In genomic region chr4:114997051-114997450, GRCm38 (mm10) we compare ENCODE assay signal across 8 mouse cellular contexts. TPM values are rescaled to one million over a fixed set of nuclear protein-coding genes. Genes with fewer than 3 reads are reported as not detected.
DNase-seq lines count a peak whose midpoint lies in the region; ATAC-seq and TF ChIP-seq lines count a peak whose summit lies in the region.

No protein-coding gene starts in this region.

- no peak for TF ChIP-seq EP300 in liver, embryonic 14.5 days (IDR thresholded peaks at IDR 0.05; ENCODE audit: low read depth)

- H3K27me3 ChIP-seq in hindbrain, embryonic 14.5 days (ENCODE audit: control insufficient read depth, insufficient read depth, low read length): no peaks in the 10 kb centered on the region
- H3K27me3 ChIP-seq in hindbrain, embryonic 10.5 days (ENCODE audit: insufficient read depth, poor library complexity, severe bottlenecking): peaks cover 6% of the 10 kb centered on the region; the same call in 1 of the 2 replicates
- no peaks in the 10 kb centered on the region for H3K27me3 ChIP-seq in liver, embryonic 14.5 days (ENCODE audit: control insufficient read depth, insufficient read depth, low read length)
- H3K27me3 ChIP-seq in intestine, embryonic 16.5 days (replicated peaks; ENCODE audit: control insufficient read depth, insufficient read depth, low read length): no peaks in the 10 kb centered on the region

- H3K4me1 ChIP-seq in hindbrain, embryonic 14.5 days (replicated peaks; ENCODE audit: control insufficient read depth, insufficient read depth, low read length): peaks cover 6% of the 10 kb centered on the region; the same call in 1 of the 2 replicates
- H3K4me1 ChIP-seq in hindbrain, embryonic 10.5 days (replicated peaks): peaks cover 20% of the 10 kb centered on the region
- H3K4me1 ChIP-seq in liver, embryonic 14.5 days (replicated peaks; ENCODE audit: control insufficient read depth in 2 of 2, insufficient read depth in 2 of 2, low read length in 1 of 2): peaks cover 9 to 15% of the 10 kb centered on the region in 2 experiments
- H3K4me1 ChIP-seq in intestine, embryonic 16.5 days (ENCODE audit: control insufficient read depth, insufficient read depth, low read length): peaks cover 10% of the 10 kb centered on the region

- H3K36me3 ChIP-seq in hindbrain, embryonic 14.5 days (replicated peaks; ENCODE audit: control insufficient read depth, insufficient read depth): no peaks in the 10 kb centered on the region
- H3K36me3 ChIP-seq in hindbrain, embryonic 10.5 days: no peaks in the 10 kb centered on the region
- H3K36me3 ChIP-seq in liver, embryonic 14.5 days (replicated peaks; ENCODE audit: control insufficient read depth, insufficient read depth, low read depth): no peaks in the 10 kb centered on the region
- no peaks in the 10 kb centered on the region for H3K36me3 ChIP-seq in intestine, embryonic 16.5 days (ENCODE audit: control insufficient read depth, insufficient read depth, low read length)

- no peak overlapping the region for H3K4me2 ChIP-seq in hindbrain, embryonic 14.5 days (replicated peaks)
- H3K4me2 ChIP-seq in liver, embryonic 14.5 days (ENCODE audit: low read depth): no peak overlapping the region
- H3K4me2 ChIP-seq in intestine, embryonic 16.5 days (ENCODE audit: low read depth, low read length): no peak overlapping the region

- no peaks in the 10 kb centered on the region for H3K9me3 ChIP-seq in hindbrain, embryonic 14.5 days (ENCODE audit: control insufficient read depth, low read length)
- no peaks in the 10 kb centered on the region for H3K9me3 ChIP-seq in hindbrain, embryonic 10.5 days
- H3K9me3 ChIP-seq in liver, embryonic 14.5 days (ENCODE audit: control insufficient read depth, low read length): no peaks in the 10 kb centered on the region
- no peaks in the 10 kb centered on the region for H3K9me3 ChIP-seq in intestine, embryonic 16.5 days (ENCODE audit: control insufficient read depth, low read length)

- no peak overlapping the region for H3K4me3 ChIP-seq in hindbrain, embryonic 14.5 days (replicated peaks; ENCODE audit: low read length)
- H3K4me3 ChIP-seq in hindbrain, embryonic 10.5 days: no peak overlapping the region
- no peak overlapping the region for H3K4me3 ChIP-seq in liver, embryonic 14.5 days (ENCODE audit: insufficient read depth in 1 of 2, low read depth in 2 of 2, low read length in 2 of 2)
- no peak overlapping the region for H3K4me3 ChIP-seq in intestine, embryonic 16.5 days (ENCODE audit: low read length)

- ATAC-seq in hindbrain, embryonic 14.5 days (ENCODE audit: low FRiP score): no peak
- no peak for ATAC-seq in liver, embryonic 14.5 days (ENCODE audit: insufficient read depth)
- ATAC-seq in intestine, embryonic 16.5 days: no peak

- TF ChIP-seq CTCF in liver, embryonic 14.5 days (IDR thresholded peaks at IDR 0.05; ENCODE audit: low read depth): peak; percentile 62

- WGBS in hindbrain, embryonic 14.5 days: 52% methylated on average over 3 of the region's 3 CpGs
- WGBS in hindbrain, embryonic 10.5 days: 52% methylated on average over 3 of the region's 3 CpGs
- WGBS in liver, embryonic 14.5 days (ENCODE audit: insufficient replicate concordance): 23% methylated on average over 3 of the region's 3 CpGs
- WGBS in intestine, embryonic 16.5 days: 58% methylated on average over 3 of the region's 3 CpGs

- no peak overlapping the region for H3K27ac ChIP-seq in hindbrain, embryonic 14.5 days
- no peak overlapping the region for H3K27ac ChIP-seq in hindbrain, embryonic 10.5 days
- no peak overlapping the region for H3K27ac ChIP-seq in liver, embryonic 14.5 days
- H3K27ac ChIP-seq in intestine, embryonic 16.5 days (ENCODE audit: low read length): no peak overlapping the region

- H3K9ac ChIP-seq in hindbrain, embryonic 14.5 days: no peak overlapping the region
- no peak overlapping the region for H3K9ac ChIP-seq in liver, embryonic 14.5 days (replicated peaks)
- H3K9ac ChIP-seq in intestine, embryonic 16.5 days (ENCODE audit: low read depth, low read length): no peak overlapping the region

- DNase-seq in hindbrain, embryonic 14.5 days (ENCODE audit: low spot score): peak; percentile 44
- DNase-seq in hindbrain, embryonic 10.5 days (ENCODE audit: low spot score): no peak
- DNase-seq in urinary bladder, postnatal 14 days (ENCODE audit: low spot score): peak; percentile 21
- DNase-seq in urinary bladder, adult 2 months (ENCODE audit: low spot score): no peak
- peak; percentile 48 for DNase-seq in c-Kit-positive CD71-negative TER-119-negative erythroid progenitor cells, embryonic 14.5 days (ENCODE audit: low read depth)
- DNase-seq in liver, embryonic 14.5 days (ENCODE audit: low read depth in 3 of 3, low spot score in 3 of 3): peak in 2 of 3 experiments; percentile 47 to 58
- DNase-seq in thymus, postnatal 14 days: peak; percentile 62

RNA-seq across cellular contexts. Expression of gene Stil, which starts 2.9 kb away (rescaled TPM):
- polyA plus RNA-seq in hindbrain, embryonic 14.5 days (2014; fragmentation: Nextera tagmentation; extraction: Ambion mirVana): 2.9 and 3.6 TPM in 2 replicates
- 15.0 and 20.0 TPM in 2 replicates for polyA plus RNA-seq in hindbrain, embryonic 10.5 days (2016; fragmentation: Nextera tagmentation; extraction: Ambion mirVana)
- polyA plus RNA-seq in urinary bladder, adult 2 months (2012; rRNA removed): 0.43 and 0.52 TPM in 2 replicates
- 6.1 and 8.7 TPM in 2 replicates for polyA plus RNA-seq in liver, embryonic 14.5 days (2012; rRNA removed)
- 12.1 and 12.9 TPM in 2 replicates for polyA plus RNA-seq in liver, embryonic 14.5 days (2014; fragmentation: Nextera tagmentation; extraction: Ambion mirVana)
- 7.2 TPM in 2 replicates for polyA plus RNA-seq in intestine, embryonic 16.5 days (2015; fragmentation: Nextera tagmentation; extraction: Ambion mirVana)

RNA-seq across cellular contexts. Expression of gene Cmpk1, which starts 10.0 kb away (rescaled TPM):
- polyA plus RNA-seq in hindbrain, embryonic 14.5 days (2014; fragmentation: Nextera tagmentation; extraction: Ambion mirVana): 227 and 244 TPM in 2 replicates
- 88.0 and 91.2 TPM in 2 replicates for polyA plus RNA-seq in hindbrain, embryonic 10.5 days (2016; fragmentation: Nextera tagmentation; extraction: Ambion mirVana)
- 38.7 and 44.9 TPM in 2 replicates for polyA plus RNA-seq in urinary bladder, adult 2 months (2012; rRNA removed)
- 11.8 and 17.9 TPM in 2 replicates for polyA plus RNA-seq in liver, embryonic 14.5 days (2012; rRNA removed)
- 61.0 and 67.4 TPM in 2 replicates for polyA plus RNA-seq in liver, embryonic 14.5 days (2014; fragmentation: Nextera tagmentation; extraction: Ambion mirVana)
- polyA plus RNA-seq in intestine, embryonic 16.5 days (2015; fragmentation: Nextera tagmentation; extraction: Ambion mirVana): 134 and 153 TPM in 2 replicates

RNA-seq across cellular contexts. Expression of gene Tal1, which starts 59.2 kb away (rescaled TPM):
- 5.6 and 7.4 TPM in 2 replicates for polyA plus RNA-seq in hindbrain, embryonic 14.5 days (2014; fragmentation: Nextera tagmentation; extraction: Ambion mirVana)
- 3.2 and 4.7 TPM in 2 replicates for polyA plus RNA-seq in hindbrain, embryonic 10.5 days (2016; fragmentation: Nextera tagmentation; extraction: Ambion mirVana)
- polyA plus RNA-seq in urinary bladder, adult 2 months (2012; rRNA removed): 2.1 and 2.2 TPM in 2 replicates
- polyA plus RNA-seq in liver, embryonic 14.5 days (2012; rRNA removed): 72.6 and 74.7 TPM in 2 replicates
- 55.6 and 60.9 TPM in 2 replicates for polyA plus RNA-seq in liver, embryonic 14.5 days (2014; fragmentation: Nextera tagmentation; extraction: Ambion mirVana)
- 0.38 and 0.70 TPM in 2 replicates for polyA plus RNA-seq in intestine, embryonic 16.5 days (2015; fragmentation: Nextera tagmentation; extraction: Ambion mirVana)

Comparison
In these comparisons a context has a peak if more than half of its experiments do, and no peak if none do; other contexts are left out.
1. DNase-seq: peak in hindbrain, embryonic 14.5 days (single experiment), urinary bladder, postnatal 14 days (single experiment), c-Kit-positive CD71-negative TER-119-negative erythroid progenitor cells, embryonic 14.5 days (single experiment), liver, embryonic 14.5 days (2 of 3) and thymus, postnatal 14 days (single experiment); none in hindbrain, embryonic 10.5 days (single experiment) and urinary bladder, adult 2 months (single experiment).